Mouse (Mus musculus) hindbrain, embryonic 11.5 days (tissue): ENCODE measurements around the gene Rspo1. TPM values are rescaled to one million over a fixed set of nuclear protein-coding genes. Genes with fewer than 3 reads are reported as not detected.
A peak's percentile ranks its signal among the peaks of the same experiment; 100 is the strongest.

Source experiments
- ATAC-seq: fragments of 200-750 bp; cut with Nextera tagmentation; 2 replicates; pipeline ENCODE4 v1.8.0; 2017; ENCODE audit warnings: mild to moderate bottlenecking, moderate TSS enrichment, moderate library complexity; ENCODE audit not compliant: low FRiP score
- DNase-seq: peaks from one replicate; pipeline ENCODE4 v3.0.0-alpha.2; 2015; ENCODE audit warnings: low spot score
- H3K27ac ChIP-seq: fragments of 300-500 bp; sonication (generic); 2 replicates; pipeline ENCODE4 v1.5.1; 2014; ENCODE audit warnings: mild to moderate bottlenecking, low read depth, low read length
- H3K27me3 ChIP-seq: fragments of 300-500 bp; sonication (generic); 2 replicates; pipeline ENCODE4 v1.6.1; 2014; ENCODE audit warnings: mild to moderate bottlenecking, low read length, moderate library complexity, mixed read lengths; ENCODE audit not compliant: control insufficient read depth, insufficient read depth
- H3K36me3 ChIP-seq: fragments of 300-500 bp; sonication (generic); 2 replicates; pipeline ENCODE4 v1.6.1; 2014; ENCODE audit warnings: mild to moderate bottlenecking, low read length, moderate library complexity, mixed read lengths; ENCODE audit not compliant: control insufficient read depth, insufficient read depth
- H3K4me1 ChIP-seq: fragments of 300-500 bp; sonication (generic); replicated peaks from 2 replicates; pipeline ENCODE4 v1.6.1; 2014; ENCODE audit warnings: low read length, mixed read lengths; ENCODE audit not compliant: control insufficient read depth, insufficient read depth
- H3K4me2 ChIP-seq: fragments of 300-500 bp; sonication (generic); replicated peaks from 2 replicates; pipeline ENCODE4 v1.6.1; 2014; ENCODE audit warnings: mild to moderate bottlenecking, low read depth, low read length
- H3K4me3 ChIP-seq: fragments of 300-500 bp; sonication (generic); 2 replicates; pipeline ENCODE4 v1.5.1; 2014; ENCODE audit warnings: low read depth, low read length
- H3K9ac ChIP-seq: fragments of 300-500 bp; sonication (generic); 2 replicates; pipeline ENCODE4 v1.6.1; 2014; ENCODE audit warnings: low read depth, low read length
- H3K9me3 ChIP-seq: fragments of 300-500 bp; sonication (generic); 2 replicates; pipeline ENCODE4 v1.6.1; 2016; ENCODE audit warnings: low read length; ENCODE audit not compliant: control insufficient read depth
- WGBS: fragments of 180-500 bp; shearing (Covaris S2); extraction: QIAGEN DNeasy Blood & Tissue Kit; methylation state at CpG from one replicate; pipeline ENCODE4 v1.1.7; 2014; 5-methylcytosine and 5-hydroxymethylcytosine counted together
- polyA plus RNA-seq: library from polyadenylated mRNA; unstranded; fragments of >200 nt; fragmentation: Nextera tagmentation; extraction: Ambion mirVana; gene quantifications from 2 replicates; pipeline ENCODE4 v1.2.1, GENCODE M21; 2014

Gene Rspo1
- polyA plus RNA-seq, 1 experiment from 2014 or later, result 16.5 TPM

GRCm38 (mm10) chr4:124951036-124951433, 35.2 kb upstream of the Rspo1 start:
- H3K4me1 ChIP-seq, result no peaks in the 10 kb centered on the region
- ATAC-seq, result no peak

GRCm38 (mm10) chr4:124953546-124953945, 32.7 kb upstream of the Rspo1 start:
- DNase-seq (no peak), ATAC-seq (no peak)
- no peak overlapping the region for H3K27ac ChIP-seq
- no peak overlapping the region for H3K9ac ChIP-seq
- 68% methylated on average over 4 of the region's 4 CpGs for WGBS
- H3K36me3 ChIP-seq, result no peaks in the 10 kb centered on the region
- H3K4me3 ChIP-seq, result no peak overlapping the region
- no peaks in the 10 kb centered on the region for H3K9me3 ChIP-seq
- no peaks in the 10 kb centered on the region for H3K4me1 ChIP-seq
- H3K4me2 ChIP-seq, result no peak overlapping the region
- H3K27me3 ChIP-seq, result no peaks in the 10 kb centered on the region

More at GRCm38 (mm10) chr4:124951036-124951433, 35.2 kb upstream of the Rspo1 start:
- H3K9me3 ChIP-seq, result no peaks in the 10 kb centered on the region
- no peaks in the 10 kb centered on the region for H3K36me3 ChIP-seq
- 45% methylated on average over 10 of the region's 10 CpGs for WGBS
- no peaks in the 10 kb centered on the region for H3K27me3 ChIP-seq
- H3K4me3 ChIP-seq, result no peak overlapping the region
- no peak for DNase-seq
- no peak overlapping the region for H3K9ac ChIP-seq
- H3K27ac ChIP-seq, result no peak overlapping the region
- no peak overlapping the region for H3K4me2 ChIP-seq

- ATAC-seq (no peak), DNase-seq (no peak)
- Histone ChIP-seq H3K4me2 (no peak overlapping the region), H3K9me3 (no peaks in the 10 kb centered on the region), H3K27ac (no peak overlapping the region), H3K27me3 (no peaks in the 10 kb centered on the region), H3K4me3 (no peak overlapping the region), H3K4me1 (no peaks in the 10 kb centered on the region), H3K9ac (no peak overlapping the region), H3K36me3 (no peaks in the 10 kb centered on the region)
- WGBS, result 88% methylated on average over 2 of the region's 2 CpGs
These were observed 28.9 kb upstream of the Rspo1 start for GRCm38 (mm10) chr4:124957284-124957683.

- Histone ChIP-seq H3K27me3 (no peaks in the 10 kb centered on the region), H3K4me2 (no peak overlapping the region), H3K9ac (no peak overlapping the region), H3K4me1 (no peaks in the 10 kb centered on the region), H3K4me3 (no peak overlapping the region), H3K36me3 (no peaks in the 10 kb centered on the region), H3K9me3 (no peaks in the 10 kb centered on the region), H3K27ac (no peak overlapping the region)
- no peak for ATAC-seq
- 69% methylated on average over 11 of the region's 11 CpGs for WGBS
- no peak for DNase-seq
These were observed 27.2 kb upstream of the Rspo1 start for GRCm38 (mm10) chr4:124959062-124959461.

- WGBS, result 92% methylated on average over 11 of the region's 11 CpGs
- Histone ChIP-seq H3K36me3 (no peaks in the 10 kb centered on the region), H3K4me1 (0 out of 2 replicates have a peak, but pooled peaks cover 4% of the 10 kb centered on the region), H3K4me3 (no peak overlapping the region), H3K4me2 (no peak overlapping the region), H3K9me3 (no peaks in the 10 kb centered on the region), H3K27me3 (no peaks in the 10 kb centered on the region), H3K27ac (no peak overlapping the region), H3K9ac (no peak overlapping the region)
- ATAC-seq (no peak), DNase-seq (no peak)
These were observed 25.3 kb upstream of the Rspo1 start for GRCm38 (mm10) chr4:124960940-124961339.

- no peak overlapping the region for H3K4me3 ChIP-seq
- H3K4me1 ChIP-seq, result 0 out of 2 replicates have a peak, but pooled peaks cover 4% of the 10 kb centered on the region
- 65% methylated on average over 11 of the region's 11 CpGs for WGBS
- no peaks in the 10 kb centered on the region for H3K36me3 ChIP-seq
- no peaks in the 10 kb centered on the region for H3K27me3 ChIP-seq
- DNase-seq, result no peak
- no peak overlapping the region for H3K9ac ChIP-seq
- no peak overlapping the region for H3K4me2 ChIP-seq
- H3K27ac ChIP-seq, result no peak overlapping the region
- no peaks in the 10 kb centered on the region for H3K9me3 ChIP-seq
- ATAC-seq, result no peak
These were observed 23.7 kb upstream of the Rspo1 start for GRCm38 (mm10) chr4:124962576-124962975.

- DNase-seq, result peak; percentile 54
- H3K4me2 ChIP-seq, result no peak overlapping the region
These were observed 21.2 kb upstream of the Rspo1 start for GRCm38 (mm10) chr4:124964912-124965599.

GRCm38 (mm10) chr4:124968711-124969110, 17.5 kb upstream of the Rspo1 start:
- no peaks in the 10 kb centered on the region for H3K36me3 ChIP-seq
- WGBS, result 49% methylated on average over 6 of the region's 6 CpGs
- no peak overlapping the region for H3K4me2 ChIP-seq
- H3K4me3 ChIP-seq, result no peak overlapping the region
- no peak overlapping the region for H3K9ac ChIP-seq
- H3K27ac ChIP-seq, result no peak overlapping the region
- no peaks in the 10 kb centered on the region for H3K9me3 ChIP-seq
- ATAC-seq (no peak), DNase-seq (no peak)
- H3K27me3 ChIP-seq, result no peaks in the 10 kb centered on the region
- peaks cover 9% of the 10 kb centered on the region; the same call in 1 of the 2 replicates for H3K4me1 ChIP-seq

More at GRCm38 (mm10) chr4:124964912-124965599, 21.2 kb upstream of the Rspo1 start:
- ATAC-seq, result peak; percentile 76
- Histone ChIP-seq H3K27ac (peak overlapping the region; percentile 47; the same call in 1 of the 2 replicates), H3K36me3 (no peaks in the 10 kb centered on the region), H3K27me3 (no peaks in the 10 kb centered on the region), H3K4me1 (peaks cover 9% of the 10 kb centered on the region; the same call in 1 of the 2 replicates), H3K9me3 (no peaks in the 10 kb centered on the region), H3K9ac (no peak overlapping the region), H3K4me3 (no peak overlapping the region)
- 5% methylated on average over 8 of the region's 8 CpGs for WGBS

- WGBS, result 83% methylated on average over 7 of the region's 7 CpGs
- H3K9me3 ChIP-seq, result no peaks in the 10 kb centered on the region
- DNase-seq, result no peak
- ATAC-seq, result no peak
- H3K4me3 ChIP-seq, result no peak overlapping the region
- peaks cover 9% of the 10 kb centered on the region; the same call in 1 of the 2 replicates for H3K4me1 ChIP-seq
- H3K4me2 ChIP-seq, result no peak overlapping the region
- no peaks in the 10 kb centered on the region for H3K36me3 ChIP-seq
- H3K9ac ChIP-seq, result no peak overlapping the region
- H3K27me3 ChIP-seq, result no peaks in the 10 kb centered on the region
- H3K27ac ChIP-seq, result no peak overlapping the region
These were observed 16.9 kb upstream of the Rspo1 start for GRCm38 (mm10) chr4:124969219-124969848.
